Mouse (Mus musculus) 3134 (cell line): ENCODE measurements around the gene Stab2.

Experiments
- DNase-seq: peaks from one replicate; pipeline ENCODE4 v3.0.0-alpha.2; 2011; ENCODE audit warnings: low spot score; ENCODE audit not compliant: insufficient read length; ENCODE audit errors: extremely low read depth

Gene Stab2

DNA sequence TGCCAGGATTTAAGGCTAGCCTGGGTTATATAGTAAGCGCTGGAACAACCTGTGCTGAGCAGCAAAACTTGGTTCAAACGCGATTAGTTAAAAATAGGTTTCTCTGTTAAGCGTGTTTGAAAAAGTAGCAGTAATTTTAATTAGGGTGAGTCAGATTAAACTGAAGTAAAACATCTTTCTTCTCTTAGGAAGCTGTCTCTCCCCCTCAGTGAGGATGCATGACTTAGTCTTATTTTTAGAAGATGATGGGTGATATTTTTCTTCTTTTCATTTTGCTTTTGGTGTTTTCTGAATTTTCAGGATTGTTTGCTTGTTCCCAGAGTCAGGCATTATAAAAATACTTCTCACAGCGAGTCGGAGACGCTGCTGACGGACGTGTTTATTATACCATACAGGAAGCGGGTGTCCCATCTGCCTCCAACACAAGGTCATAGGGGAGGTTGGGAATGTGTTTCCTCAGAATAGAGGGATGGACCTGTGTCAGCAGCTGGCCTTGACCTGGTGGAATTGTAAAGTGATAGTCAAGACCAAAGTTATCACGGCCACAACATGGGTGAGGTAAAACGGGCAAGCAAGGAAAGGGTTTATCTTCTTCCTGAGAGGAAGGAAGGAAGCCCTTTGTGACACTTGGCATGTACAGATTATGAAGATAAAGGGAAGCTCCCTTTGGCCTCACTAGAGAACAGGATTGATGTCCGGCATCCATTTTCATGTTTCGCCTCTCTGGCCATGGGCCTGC, 15.4 kb downstream of the Stab2 start:
- no peak for DNase-seq

DNA sequence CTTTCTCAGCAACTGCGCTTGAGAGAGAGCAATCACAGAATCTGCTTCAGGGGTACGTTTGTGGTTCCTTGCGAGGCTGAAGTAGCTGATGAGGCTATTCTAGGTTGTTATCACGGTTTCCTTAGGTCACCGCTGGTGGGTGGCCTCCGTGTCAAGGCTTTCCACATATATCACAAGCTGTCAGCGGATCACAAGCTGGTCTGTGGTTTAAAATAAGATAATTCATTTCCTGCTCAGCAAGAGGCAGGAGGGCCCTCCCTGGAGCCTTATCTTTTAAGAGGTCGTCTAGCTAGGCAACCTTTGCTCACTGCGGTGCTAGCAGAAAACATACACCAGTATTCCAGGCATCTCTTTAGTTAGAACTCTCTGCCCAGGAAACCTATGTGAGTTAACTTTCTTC, 17.2 kb downstream of the Stab2 start:
- DNase-seq = no peak

DNA sequence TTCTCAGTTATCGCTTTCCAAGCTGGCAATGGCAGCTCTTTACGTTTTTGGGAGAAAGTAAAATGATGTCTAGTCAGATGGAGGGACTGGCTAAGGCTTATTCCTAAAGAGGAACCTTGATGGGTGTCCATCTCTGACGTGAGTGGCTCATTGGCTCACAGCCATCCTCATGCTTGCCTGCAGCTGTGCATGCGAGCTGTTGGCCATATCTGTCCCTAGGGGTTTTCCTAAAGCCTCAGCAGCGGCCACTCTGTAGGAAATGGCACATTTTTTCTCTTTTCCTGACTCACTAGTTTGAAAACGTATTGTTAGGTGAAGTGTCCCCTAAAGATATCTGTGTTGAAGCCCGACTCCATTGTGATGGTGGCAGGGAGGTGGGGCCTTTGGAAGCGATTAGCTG, 18.0 kb downstream of the Stab2 start:
- no peak for DNase-seq

DNA sequence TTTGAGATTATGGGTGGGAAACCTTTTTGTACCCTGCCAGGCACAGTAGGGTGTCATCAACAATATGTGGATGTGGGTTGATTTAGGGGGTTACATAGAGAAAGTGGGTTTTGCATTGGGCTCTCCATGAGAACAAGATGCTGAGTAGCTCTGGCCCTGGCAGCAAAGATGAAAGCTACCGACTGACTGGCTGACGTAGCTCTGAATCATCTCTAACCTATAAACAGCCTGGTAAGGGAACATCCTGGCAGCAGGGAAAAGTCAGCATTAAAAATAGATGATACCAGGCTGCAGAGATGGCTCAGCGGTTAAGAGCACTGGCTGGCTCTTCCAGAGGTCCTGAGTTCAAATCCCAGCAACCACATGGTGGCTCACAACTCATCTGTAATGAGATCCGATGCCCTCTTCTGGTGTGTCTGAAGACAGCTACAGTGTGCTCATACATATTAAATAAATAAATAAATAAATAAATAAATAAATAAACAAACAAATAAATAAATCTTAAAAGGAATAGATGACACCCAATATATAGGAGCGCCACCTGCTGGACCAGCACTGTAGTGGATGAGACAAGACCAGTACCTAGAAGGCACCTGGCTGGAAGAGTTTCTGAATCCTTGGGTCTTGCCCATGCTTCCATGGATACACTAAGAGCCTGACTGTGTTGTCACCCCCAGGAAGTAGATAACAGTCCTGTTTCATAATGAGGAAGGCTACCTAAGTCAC, 31.7 kb downstream of the Stab2 start:
- peak; percentile 55 for DNase-seq

DNA sequence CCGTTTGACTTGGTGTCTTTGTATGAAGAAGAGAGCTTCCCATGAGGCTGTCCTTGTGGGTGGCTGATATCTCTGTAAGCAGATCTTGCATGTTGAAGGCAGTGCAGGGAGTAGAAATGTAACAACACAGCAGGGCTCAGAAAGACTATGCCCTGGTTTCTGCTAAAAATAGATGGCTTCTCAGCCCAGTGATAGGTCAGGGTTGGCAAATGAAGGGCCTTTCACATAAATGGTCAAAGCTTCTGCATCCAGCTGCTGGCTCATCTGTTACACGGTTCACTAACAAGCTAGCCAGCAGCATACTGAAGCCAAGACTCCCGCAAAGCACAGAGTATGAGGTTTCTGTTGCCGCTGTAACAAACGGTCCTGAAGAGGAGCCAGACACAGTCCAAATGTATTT, 34.5 kb downstream of the Stab2 start:
- no peak for DNase-seq

DNA sequence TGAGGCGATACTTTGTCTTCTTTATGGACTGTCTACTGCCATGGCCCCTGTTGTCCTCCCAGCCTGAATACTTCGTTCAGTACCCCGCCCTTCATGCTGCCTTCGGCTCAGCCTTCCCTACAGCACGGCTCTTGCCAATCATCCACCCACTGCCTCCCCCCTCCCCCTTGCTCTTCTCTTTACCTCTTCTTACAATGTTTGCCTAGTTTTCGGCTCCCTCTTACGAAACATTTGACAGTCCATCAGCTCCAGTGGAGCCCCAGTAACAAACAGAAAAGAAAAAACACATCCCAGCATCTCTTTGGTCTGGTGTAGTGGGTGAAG, 35.4 kb downstream of the Stab2 start:
- no peak for DNase-seq

DNA sequence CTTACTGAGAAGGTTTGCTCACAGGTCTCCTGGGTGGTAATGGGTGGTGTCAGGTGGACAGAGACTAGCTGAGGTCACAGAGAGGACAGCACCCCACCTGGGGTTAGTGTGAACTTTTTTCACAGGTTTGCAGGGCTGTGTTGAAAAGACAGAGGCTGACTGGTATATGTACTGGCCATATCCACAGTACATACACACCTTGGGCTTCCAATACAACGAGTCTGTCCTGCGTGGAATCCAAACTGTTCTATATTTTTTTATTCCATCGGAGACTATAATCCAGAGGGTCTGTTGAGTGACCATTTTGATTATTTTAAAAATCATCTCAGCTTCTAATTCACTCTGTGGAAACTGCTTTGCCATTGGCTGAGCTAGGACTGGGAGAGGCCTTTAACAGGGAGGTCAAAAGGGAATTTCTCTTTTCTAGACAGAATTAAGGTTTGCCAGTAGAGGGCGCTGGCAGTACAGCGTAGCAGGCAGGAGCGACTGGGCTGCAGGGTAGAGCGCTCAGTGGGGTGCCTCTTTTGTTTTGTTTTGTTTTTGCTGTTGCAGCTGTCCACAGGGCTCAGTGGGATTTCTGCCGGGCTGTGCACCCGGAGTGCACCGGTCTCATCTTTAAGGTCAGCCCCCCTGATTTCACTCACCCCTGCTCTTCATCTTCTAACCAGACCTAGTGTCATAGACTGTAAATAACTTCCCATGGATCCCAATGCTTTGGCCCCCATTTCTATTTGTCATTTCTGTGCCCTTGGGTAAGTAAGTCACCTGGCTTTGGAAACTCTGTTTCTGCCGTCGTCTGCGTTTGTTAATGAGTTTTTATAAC, 35.9 kb downstream of the Stab2 start:
- DNase-seq = peak; percentile 16

DNA sequence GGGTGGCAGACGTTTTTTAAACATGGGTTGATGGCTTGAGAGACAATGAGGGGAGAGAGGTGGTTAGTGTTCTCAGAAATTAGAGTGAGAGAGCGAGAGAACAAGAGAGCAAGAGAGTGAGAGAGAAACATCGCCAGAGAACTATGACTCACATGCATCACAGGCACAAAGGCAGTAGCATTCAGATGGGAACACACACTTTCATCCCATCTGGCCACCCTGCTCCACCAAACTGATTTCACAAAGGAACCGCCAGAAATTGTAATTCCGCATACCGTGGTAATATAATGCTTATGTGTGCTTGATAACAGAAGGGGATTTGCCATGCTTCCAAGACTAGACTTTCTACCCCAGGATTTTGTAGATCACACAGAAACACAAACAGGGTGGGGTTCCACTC, 38.5 kb downstream of the Stab2 start:
- no peak for DNase-seq

DNA sequence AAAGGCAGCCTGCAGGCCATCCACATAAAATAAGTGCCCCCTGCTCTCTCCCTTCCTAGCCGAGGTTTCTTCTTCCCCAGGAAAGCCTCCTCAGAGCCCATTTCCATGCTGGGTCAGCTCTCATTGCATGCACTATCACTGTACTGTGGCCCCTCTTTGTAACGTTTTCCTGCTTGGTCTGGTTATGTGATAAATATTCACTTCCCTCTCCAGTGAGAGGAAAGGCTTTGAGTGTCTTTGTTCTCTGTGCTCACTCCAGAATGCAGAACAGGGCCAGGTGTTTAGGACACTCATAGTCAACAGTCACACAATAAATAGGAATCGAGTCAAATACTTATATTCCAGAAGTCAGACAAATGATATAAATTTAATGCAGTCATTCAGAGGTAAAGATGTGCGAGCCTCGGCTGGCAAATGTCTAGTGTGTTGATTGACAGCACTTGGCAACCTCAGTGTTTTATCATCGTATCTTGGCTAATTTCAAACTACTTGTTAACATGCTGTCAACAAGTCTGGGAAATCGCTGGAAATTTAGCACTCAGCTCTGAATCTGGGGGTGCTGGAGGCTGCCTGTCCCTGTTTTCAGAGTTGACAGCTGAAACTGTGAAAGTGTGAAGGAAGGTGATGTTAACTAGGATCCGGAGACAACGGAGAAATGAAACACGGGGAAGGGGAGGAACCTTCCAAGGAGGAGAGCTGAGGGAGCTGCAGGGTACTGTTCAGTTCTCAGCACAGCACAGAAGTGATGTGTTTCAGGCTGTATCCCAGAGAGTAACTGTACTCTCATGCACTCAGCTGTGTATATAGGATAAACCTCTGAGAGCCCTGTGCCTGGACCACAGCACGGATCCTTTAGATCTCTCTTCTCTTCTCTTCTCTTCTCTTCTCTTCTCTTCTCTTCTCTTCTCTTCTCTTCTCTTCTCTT, 46.0 kb downstream of the Stab2 start:
- no peak for DNase-seq

DNA sequence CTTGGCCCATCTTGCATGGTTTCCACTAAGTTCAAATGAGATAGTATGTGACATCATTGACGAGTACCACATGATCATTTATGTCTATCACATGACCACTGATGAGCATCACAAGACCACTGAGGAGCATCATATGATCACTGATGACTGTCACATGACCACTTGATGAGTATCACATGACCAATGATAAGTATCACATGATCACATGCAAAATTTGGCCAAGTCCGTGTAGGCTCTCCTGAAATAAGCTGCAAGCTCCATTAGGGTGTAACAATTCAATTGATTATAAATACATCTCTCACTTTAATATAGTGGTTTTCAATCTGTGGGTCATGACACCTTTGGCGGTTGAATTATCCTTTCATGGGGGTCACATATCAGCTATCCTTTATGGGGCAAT, 52.5 kb downstream of the Stab2 start:
- DNase-seq = no peak

DNA sequence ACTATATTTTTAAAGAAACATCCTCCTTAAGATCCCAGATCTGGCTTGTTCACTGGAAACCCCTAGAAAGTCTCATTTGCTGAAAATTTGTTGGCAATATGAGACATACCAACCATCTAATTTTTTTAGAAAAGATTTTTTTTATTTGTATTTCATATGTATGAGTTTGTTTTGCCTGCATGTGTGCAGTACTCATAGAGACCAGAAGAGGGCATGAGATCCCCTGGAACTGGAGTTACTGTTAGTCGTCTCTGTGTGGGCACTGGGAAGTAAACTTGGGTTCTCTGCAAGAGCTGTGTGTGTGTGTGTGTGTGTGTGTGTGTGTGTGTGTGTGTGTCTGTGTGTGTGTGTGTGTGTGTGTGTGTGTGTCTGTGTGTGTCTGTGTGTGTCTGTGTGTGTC, 55.1 kb downstream of the Stab2 start:
- DNase-seq = no peak

DNA sequence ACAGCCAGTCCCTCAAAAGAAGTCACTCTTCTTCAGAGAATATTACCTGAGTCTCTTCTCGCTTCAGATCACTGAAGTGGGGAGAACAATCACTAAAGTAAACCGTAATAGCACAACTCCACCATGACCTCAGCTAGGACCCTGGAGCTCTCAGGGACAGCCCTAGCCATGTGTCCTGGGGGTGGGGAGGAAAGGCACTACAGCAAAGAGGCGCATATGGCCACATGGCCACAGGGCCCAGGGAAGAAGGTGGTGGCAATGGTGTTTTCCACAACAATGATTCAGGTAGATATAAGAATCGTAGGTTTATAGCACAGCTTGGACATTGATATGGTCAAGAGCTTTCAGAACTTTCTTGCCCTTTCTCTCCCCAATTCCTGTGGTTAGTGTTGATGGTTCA, 57.0 kb downstream of the Stab2 start:
- DNase-seq = no peak

DNA sequence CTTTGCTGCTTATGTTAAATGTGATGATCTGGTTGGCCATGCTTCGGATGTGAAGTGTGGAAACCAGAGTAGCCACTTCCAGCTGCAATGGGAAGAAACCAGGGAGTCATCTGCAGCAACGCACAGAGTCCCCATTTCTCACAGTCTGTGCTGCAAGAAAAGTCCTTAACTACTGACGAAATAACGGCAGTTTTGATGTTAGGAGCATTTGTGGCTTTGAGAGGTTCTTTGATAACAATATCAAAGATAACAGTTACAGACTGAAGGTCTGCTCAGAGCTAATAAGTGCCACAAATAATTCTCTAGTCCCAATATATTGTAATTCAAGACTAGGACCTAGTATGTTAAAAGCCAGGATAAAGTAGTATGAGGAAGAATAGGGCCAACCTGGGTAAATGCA, 57.9 kb downstream of the Stab2 start:
- no peak for DNase-seq

DNA sequence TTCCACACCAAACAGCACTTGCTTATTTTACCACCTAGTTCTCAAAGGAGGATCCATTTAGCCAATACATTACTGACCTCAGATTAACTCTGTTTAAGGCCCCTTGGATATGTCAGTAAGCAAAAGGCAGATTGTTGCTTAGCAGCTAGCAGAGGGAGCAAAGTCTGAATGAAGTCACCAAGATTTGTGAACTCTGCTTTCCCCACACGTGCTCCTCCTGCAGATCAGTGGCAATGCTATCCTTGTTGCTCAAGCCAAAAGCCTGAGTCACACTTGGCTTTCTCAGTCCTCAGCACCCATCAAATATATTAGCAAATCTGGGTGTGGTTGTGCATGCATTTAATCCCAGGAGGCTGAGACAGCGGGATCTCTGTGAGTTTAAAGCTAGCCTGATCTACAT, 60.3 kb downstream of the Stab2 start:
- peak; percentile 17 for DNase-seq

DNA sequence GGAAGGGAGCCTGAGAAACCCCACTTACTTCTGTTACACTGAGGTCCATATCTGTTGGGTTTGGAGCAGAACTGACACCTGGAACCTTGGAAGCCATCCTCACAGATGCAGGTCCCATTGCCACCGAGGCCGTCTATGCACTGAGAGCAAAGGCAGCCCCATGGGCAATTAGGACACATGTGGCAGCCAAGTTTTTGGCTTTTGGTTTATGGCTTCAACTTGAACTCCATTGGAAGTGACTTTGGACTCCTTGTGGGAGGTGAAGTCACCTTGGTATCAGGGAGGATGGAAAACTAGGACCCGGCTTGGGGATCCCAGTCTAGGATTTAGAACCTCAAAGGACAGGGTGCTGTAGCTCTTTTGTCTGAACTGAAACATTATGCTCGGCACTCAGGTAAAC, 67.2 kb downstream of the Stab2 start:
- DNase-seq = no peak

DNA sequence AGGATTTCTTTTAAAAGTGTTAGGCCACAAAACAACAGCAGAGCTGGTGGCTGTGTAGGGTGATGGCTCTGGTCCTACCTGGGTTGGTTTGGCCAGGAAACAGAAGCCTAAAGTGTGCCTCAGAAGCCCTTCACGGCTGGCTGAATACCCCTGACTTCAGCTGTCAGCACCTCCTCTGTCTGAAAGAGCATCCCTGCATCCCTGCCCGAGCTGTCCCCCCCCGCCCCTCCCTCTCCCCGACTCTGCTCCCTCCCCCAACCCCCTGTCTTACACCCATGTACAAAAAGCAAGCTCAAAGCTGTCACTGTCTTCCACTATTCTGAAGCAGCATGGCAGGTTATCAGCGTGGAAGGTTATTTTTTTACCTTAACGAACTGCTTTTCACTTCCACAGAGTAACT, 73.4 kb downstream of the Stab2 start:
- DNase-seq = no peak

DNA sequence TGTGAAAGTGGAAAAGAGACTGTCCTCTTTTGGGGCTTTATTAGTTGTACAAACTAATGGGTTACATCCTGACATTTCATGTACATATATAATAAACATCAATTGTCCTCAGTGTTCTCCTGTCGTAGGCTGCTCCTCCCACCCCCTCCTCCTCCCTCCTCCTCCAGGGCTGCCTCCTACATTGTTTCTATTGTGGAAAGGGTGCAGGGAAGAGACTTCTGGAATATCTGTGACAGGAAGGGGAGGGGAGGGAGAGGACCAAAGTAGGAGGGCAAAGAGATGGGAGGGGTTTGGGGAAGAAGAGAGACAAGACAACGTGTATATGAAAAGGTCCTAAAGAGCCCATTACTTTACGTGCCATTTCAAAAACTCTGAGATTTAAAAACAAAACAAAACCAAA, 73.9 kb downstream of the Stab2 start:
- no peak for DNase-seq

DNA sequence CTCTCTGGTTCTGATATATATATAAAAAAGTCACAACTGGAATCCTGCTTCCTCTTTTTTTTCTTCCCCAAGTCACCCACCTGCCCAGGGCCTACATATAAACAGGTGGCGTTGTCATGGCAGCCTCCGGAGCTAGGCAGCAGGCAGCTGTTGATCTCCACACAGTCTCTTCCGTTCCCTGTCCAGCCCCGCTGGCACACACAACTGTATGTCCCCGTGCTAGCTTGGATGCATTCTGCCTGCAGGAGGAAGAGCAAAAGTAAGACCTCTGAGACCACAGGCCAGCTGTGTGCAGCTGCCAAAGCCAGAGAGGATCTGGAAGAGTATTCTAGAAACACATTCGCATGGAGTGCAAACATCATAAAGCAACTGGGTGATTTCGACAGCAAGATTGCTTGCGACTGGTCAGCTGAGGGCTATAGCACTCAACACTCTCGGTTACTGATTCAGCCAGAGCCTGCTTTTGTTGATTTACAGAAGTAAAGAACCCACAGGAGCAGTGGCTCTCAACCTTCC, 74.6 kb downstream of the Stab2 start:
- no peak for DNase-seq

DNA sequence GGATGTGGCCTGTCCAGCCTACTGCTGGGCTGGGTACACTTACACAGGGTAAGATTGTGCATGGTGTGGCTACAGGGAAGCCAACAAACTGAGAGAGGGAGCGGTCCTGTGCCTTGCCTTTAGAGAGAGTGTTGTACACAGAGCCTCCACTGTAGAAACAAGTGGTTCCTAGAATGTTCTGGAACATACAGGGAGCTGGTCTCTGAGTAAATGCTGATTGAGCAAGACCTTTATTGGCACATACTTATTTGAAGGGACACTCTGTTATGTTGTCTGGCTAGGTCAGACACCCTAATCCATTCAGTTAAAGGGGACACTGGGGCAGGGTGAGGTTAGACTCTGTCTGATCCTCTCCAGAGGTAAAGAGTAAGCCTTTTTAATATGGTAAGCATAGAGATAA, 84.2 kb downstream of the Stab2 start:
- DNase-seq = no peak

DNA sequence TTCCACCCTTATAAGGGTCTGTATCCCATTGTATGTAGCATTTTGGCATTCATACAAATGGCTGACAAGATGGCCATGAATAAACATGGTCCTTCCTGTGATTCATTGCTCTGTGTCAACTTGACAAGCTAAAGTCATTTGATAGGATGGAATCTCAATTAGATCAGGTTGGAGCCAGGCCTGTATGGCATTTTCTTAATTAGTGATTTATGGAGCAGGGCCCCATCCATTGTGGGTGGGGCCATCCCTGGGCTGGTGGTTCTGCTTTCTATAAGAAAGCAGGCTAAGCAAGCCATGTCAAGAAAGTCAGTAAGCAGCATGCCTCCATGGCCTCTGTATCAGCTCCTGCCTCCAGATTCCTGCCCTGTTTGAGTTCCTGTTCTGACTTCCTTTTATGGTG, 92.2 kb downstream of the Stab2 start:
- no peak for DNase-seq

DNA sequence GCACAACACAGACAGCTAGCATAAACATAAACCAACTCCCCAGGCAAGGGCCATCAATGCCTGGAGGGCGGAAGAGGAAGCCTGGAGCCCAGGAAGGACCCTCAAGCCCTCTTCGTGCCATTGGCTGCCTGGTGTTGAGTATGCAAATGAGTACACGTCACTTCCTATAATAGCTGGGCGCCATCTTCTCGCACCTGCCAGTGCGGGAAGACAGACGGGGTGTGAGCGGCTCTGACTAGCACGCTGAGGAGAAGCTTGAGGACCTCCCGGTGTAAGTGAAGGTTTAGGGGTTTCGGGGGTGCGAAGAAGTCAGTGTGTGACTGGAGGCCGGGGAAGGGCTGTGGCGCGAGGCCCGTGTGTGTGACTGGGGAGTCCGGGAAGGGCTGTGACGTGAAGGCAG, 99.3 kb downstream of the Stab2 start:
- no peak for DNase-seq
